Mouse (Mus musculus): Measurements from ENCODE around the gene Snta1. TPM values are rescaled to one million over a fixed set of nuclear protein-coding genes. Genes with fewer than 3 reads are reported as not detected.

Snta1 gene
- polyA plus RNA-seq, 1 experiment from 2014 or later = 2.6 TPM

DNA sequence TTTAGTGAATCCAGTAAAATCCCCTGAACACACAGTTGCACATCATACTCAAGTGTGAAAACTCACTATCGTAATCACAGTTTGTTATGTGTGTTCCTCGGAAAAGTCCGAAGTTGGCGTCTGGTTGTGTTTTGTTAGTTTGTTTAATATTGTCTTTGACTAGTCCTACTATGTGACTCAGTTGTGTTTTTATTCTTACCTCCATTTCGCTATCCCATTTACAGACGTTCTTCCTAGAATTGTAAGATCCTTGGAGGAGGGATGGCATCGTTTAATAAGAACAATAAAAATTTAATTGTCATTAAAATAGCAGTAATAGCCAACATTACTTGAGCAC lies 29.3 kb upstream of the Snta1 start:
- DNase-seq (ENCODE audit: low spot score) (no peak), ATAC-seq (no peak)
- Histone ChIP-seq H3K9me3 (replicated peaks; ENCODE audit: control insufficient read depth, low read length) (no peaks in the 10 kb centered on the region), H3K4me3 (ENCODE audit: low read depth, low read length) (peak overlapping the region; percentile 97), H3K27ac (ENCODE audit: low read depth, low read length) (peak overlapping the region; percentile 94; the same call in 1 of the 2 replicates), H3K4me1 (ENCODE audit: control insufficient read depth, insufficient read depth, low read length) (peaks cover 19% of the 10 kb centered on the region), H3K9ac (ENCODE audit: low read length) (peak overlapping the region; percentile 97), H3K4me2 (ENCODE audit: low read length) (peak overlapping the region; percentile 71), H3K36me3 (ENCODE audit: control insufficient read depth, insufficient read depth, low read length) (no peaks in the 10 kb centered on the region), H3K27me3 (replicated peaks; ENCODE audit: control insufficient read depth, insufficient read depth, low read length) (no peaks in the 10 kb centered on the region)
- WGBS = 15% methylated on average over 7 of the region's 7 CpGs

DNA sequence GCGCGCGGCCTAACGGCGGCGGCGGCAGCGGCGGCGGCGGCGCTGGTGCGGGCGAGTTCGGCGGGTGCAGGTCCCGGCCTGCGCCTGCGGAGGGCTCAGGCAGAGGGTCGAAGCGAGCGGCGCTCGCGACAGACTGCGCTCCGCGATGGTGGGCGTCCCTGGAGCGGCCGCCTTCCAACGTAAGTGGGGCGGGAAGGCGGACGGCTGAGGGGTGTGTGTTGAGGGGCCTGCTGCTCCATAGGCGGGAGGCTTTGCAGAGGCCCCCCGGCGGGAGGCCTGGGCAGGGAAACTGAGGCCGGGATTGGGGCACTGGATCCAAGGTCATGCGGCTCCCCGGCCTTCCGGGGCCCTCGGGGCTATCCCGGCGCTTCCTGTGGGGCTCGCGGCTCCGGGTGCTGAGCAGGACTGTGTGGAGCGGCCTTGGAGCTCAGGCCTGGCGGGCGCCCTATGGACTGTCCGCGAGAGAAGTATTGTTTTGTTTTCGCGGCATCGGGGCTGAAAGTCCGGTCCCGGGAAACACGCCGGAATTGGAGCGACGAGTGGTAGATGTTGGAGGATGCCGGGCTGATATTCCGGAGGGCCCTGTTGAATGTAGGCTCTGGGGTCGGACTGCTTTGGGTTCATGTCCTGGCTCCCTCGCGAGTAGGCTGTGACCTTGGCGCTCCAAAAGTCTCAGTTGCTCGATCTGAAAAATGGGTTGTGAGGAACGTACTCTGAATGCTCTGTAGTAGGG lies 28.7 kb upstream of the Snta1 start, which contains the start of gene Cbfa2t2:
Gene Cbfa2t2 (plus strand): TSS at position 24 of the 733 bp plus-strand sequence.
- Histone ChIP-seq H3K27me3 (replicated peaks; ENCODE audit: control insufficient read depth, insufficient read depth, low read length) (no peaks in the 10 kb centered on the region), H3K9me3 (replicated peaks; ENCODE audit: control insufficient read depth, low read length) (no peaks in the 10 kb centered on the region), H3K4me2 (ENCODE audit: low read length) (peak within 1 kb of the TSS; percentile 71), H3K36me3 (ENCODE audit: control insufficient read depth, insufficient read depth, low read length) (no peaks in the 10 kb centered on the region), H3K4me1 (ENCODE audit: control insufficient read depth, insufficient read depth, low read length) (peaks cover 19% of the 10 kb centered on the region), H3K9ac (ENCODE audit: low read length) (peak within 1 kb of the TSS; percentile 97), H3K4me3 (ENCODE audit: low read depth, low read length) (peak within 1 kb of the TSS; percentile 97), H3K27ac (ENCODE audit: low read depth, low read length) (peak within 1 kb of the TSS; percentile 94)
- DNase-seq (ENCODE audit: low spot score) (peak; percentile 54), ATAC-seq (peak; percentile 86)
- WGBS = 1% methylated on average over 52 of the region's 70 CpGs

DNA sequence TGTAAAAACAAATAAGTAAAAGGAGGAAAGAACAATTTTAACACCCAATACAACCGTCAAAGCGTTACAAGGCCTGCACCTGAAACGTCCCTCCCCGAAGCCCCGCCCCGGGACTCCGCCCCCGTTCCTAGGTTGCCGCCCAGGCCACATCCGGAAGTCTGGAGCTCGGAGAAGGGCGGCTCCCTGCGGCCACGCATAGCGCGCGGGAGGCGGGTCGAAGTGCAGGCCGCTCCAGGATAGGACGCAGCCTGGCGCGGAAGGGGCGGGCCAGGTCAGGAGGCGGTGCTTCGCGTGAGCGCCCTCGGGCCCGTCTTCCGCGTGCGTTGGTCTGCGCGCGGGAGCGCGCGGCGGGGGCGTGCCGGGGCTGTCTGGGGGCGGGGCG lies 28.2 kb upstream of the Snta1 start:
- ATAC-seq (peak; percentile 99), DNase-seq (ENCODE audit: low spot score) (peak; percentile 98)
- peak overlapping the region; percentile 97 for H3K9ac ChIP-seq (ENCODE audit: low read length)
- peak overlapping the region; percentile 97 for H3K4me3 ChIP-seq (ENCODE audit: low read depth, low read length)
- H3K27me3 ChIP-seq (replicated peaks; ENCODE audit: control insufficient read depth, insufficient read depth, low read length) = no peaks in the 10 kb centered on the region
- H3K27ac ChIP-seq (ENCODE audit: low read depth, low read length) = peak overlapping the region; percentile 94
- WGBS = under 1% methylated on average over 44 of the region's 44 CpGs
- H3K9me3 ChIP-seq (replicated peaks; ENCODE audit: control insufficient read depth, low read length) = no peaks in the 10 kb centered on the region
- H3K36me3 ChIP-seq (ENCODE audit: control insufficient read depth, insufficient read depth, low read length) = no peaks in the 10 kb centered on the region
- peak overlapping the region; percentile 71 for H3K4me2 ChIP-seq (ENCODE audit: low read length)
- H3K4me1 ChIP-seq (ENCODE audit: control insufficient read depth, insufficient read depth, low read length) = peaks cover 19% of the 10 kb centered on the region

DNA sequence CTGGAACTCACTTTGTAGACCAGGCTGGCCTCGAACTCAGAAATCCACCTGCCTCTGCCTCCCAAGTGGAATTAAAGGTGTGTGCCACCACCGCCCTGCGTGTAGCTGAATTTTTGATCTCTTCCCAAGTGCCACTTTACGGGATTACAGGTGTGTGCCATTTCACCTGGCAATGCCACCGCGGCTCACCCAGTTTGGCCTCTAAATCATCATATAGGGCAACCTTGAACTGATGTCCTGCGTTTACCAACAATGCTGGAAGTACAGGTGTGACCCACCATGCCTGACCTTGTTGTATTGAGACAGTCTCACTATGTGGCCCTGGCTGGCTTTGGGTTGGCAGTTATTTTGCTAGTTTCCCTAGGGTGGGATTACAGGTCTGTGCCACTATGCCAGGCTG lies 26.8 kb upstream of the Snta1 start:
- H3K4me3 ChIP-seq (ENCODE audit: low read depth, low read length) = no peak overlapping the region
- ATAC-seq (no peak), DNase-seq (ENCODE audit: low spot score) (no peak)
- 94% methylated on average over 7 of the region's 7 CpGs for WGBS
- no peak overlapping the region for H3K27ac ChIP-seq (ENCODE audit: low read depth, low read length)
- no peaks in the 10 kb centered on the region for H3K9me3 ChIP-seq (replicated peaks; ENCODE audit: control insufficient read depth, low read length)
- H3K9ac ChIP-seq (ENCODE audit: low read length) = no peak overlapping the region
- no peaks in the 10 kb centered on the region for H3K27me3 ChIP-seq (replicated peaks; ENCODE audit: control insufficient read depth, insufficient read depth, low read length)
- no peak overlapping the region for H3K4me2 ChIP-seq (ENCODE audit: low read length)
- H3K36me3 ChIP-seq (ENCODE audit: control insufficient read depth, insufficient read depth, low read length) = no peaks in the 10 kb centered on the region
- peaks cover 17% of the 10 kb centered on the region for H3K4me1 ChIP-seq (ENCODE audit: control insufficient read depth, insufficient read depth, low read length)

DNA sequence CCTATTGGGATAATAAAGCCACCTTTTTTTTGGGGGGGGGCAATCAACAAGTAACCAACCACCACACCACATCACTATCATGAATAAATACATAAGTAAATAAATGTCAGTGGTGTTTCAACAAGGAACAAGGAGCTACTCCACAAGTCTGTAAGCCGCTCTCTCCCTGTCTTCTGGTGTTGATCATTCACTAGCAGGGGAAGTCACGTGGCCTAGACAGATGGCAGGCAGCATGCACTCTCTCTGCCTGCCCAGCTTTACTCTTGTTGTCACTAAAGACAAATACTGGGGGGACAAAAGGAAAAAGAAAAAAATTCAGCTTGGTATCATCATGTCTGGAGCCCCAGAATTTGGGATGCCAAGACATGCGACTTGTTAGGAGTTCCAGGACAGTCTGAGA lies 25.5 kb upstream of the Snta1 start:
- H3K4me1 ChIP-seq (ENCODE audit: control insufficient read depth, insufficient read depth, low read length) = peaks cover 11% of the 10 kb centered on the region
- ATAC-seq (no peak), DNase-seq (ENCODE audit: low spot score) (peak; percentile 78)
- no peak overlapping the region for H3K27ac ChIP-seq (ENCODE audit: low read depth, low read length)
- H3K9ac ChIP-seq (ENCODE audit: low read length) = no peak overlapping the region
- no peaks in the 10 kb centered on the region for H3K36me3 ChIP-seq (ENCODE audit: control insufficient read depth, insufficient read depth, low read length)
- H3K4me2 ChIP-seq (ENCODE audit: low read length) = no peak overlapping the region
- no peak overlapping the region for H3K4me3 ChIP-seq (ENCODE audit: low read depth, low read length)
- H3K27me3 ChIP-seq (replicated peaks; ENCODE audit: control insufficient read depth, insufficient read depth, low read length) = no peaks in the 10 kb centered on the region
- H3K9me3 ChIP-seq (replicated peaks; ENCODE audit: control insufficient read depth, low read length) = no peaks in the 10 kb centered on the region
- 59% methylated on average over 3 of the region's 3 CpGs for WGBS

DNA sequence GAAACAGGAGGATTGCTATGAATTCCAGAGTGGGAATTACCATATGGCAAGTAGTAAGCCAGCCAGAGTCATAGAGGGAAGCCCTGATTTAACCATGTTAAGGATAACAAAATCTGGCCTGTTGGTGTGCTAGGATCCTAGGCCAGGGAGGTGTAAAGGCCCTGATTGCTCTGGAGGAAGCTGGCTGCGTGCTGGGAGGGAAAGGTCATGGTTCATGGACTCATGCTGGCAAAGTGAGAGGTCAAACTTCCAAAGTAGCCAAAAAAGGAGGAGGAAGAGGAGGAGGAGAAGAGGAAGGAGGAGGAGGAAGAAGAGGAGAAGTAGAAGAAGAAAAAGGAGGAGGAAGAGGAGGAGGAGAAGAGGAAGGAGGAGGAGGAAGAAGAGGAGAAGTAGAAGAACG lies 24.8 kb upstream of the Snta1 start:
- WGBS = 74% methylated on average over 2 of the region's 2 CpGs
- Histone ChIP-seq H3K27me3 (replicated peaks; ENCODE audit: control insufficient read depth, insufficient read depth, low read length) (no peaks in the 10 kb centered on the region), H3K4me3 (ENCODE audit: low read depth, low read length) (no peak overlapping the region), H3K9ac (ENCODE audit: low read length) (no peak overlapping the region), H3K9me3 (replicated peaks; ENCODE audit: control insufficient read depth, low read length) (no peaks in the 10 kb centered on the region), H3K27ac (ENCODE audit: low read depth, low read length) (no peak overlapping the region), H3K4me2 (ENCODE audit: low read length) (no peak overlapping the region), H3K4me1 (ENCODE audit: control insufficient read depth, insufficient read depth, low read length) (peaks cover 10% of the 10 kb centered on the region), H3K36me3 (ENCODE audit: control insufficient read depth, insufficient read depth, low read length) (no peaks in the 10 kb centered on the region)
- DNase-seq (ENCODE audit: low spot score) = no peak
- ATAC-seq = no peak

DNA sequence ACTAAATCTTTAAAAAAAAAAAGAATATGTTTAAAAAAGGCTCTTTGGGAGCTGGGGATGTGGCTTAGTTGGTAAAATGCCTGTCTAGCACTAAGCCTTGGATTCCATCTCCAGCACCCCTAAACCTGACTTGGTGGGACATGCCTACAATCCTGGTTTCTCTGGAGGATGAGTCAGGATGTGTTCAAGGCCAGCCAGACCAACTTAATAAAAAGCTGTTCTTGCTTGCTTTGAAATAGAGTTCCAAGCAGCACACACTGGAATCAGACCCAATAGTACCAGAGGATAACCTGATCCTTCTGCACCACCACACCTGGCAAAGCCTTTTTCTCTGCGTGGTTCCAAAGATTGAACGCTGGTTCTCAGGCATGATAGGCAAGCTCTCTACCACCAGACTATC lies 22.7 kb upstream of the Snta1 start:
- 100% methylated on average over 2 of the region's 2 CpGs for WGBS
- Histone ChIP-seq H3K36me3 (ENCODE audit: control insufficient read depth, insufficient read depth, low read length) (no peaks in the 10 kb centered on the region), H3K27ac (ENCODE audit: low read depth, low read length) (no peak overlapping the region), H3K4me3 (ENCODE audit: low read depth, low read length) (no peak overlapping the region), H3K4me1 (ENCODE audit: control insufficient read depth, insufficient read depth, low read length) (peaks cover 10% of the 10 kb centered on the region), H3K4me2 (ENCODE audit: low read length) (no peak overlapping the region), H3K27me3 (replicated peaks; ENCODE audit: control insufficient read depth, insufficient read depth, low read length) (no peaks in the 10 kb centered on the region), H3K9me3 (replicated peaks; ENCODE audit: control insufficient read depth, low read length) (no peaks in the 10 kb centered on the region), H3K9ac (ENCODE audit: low read length) (no peak overlapping the region)
- ATAC-seq (no peak), DNase-seq (ENCODE audit: low spot score) (no peak)

DNA sequence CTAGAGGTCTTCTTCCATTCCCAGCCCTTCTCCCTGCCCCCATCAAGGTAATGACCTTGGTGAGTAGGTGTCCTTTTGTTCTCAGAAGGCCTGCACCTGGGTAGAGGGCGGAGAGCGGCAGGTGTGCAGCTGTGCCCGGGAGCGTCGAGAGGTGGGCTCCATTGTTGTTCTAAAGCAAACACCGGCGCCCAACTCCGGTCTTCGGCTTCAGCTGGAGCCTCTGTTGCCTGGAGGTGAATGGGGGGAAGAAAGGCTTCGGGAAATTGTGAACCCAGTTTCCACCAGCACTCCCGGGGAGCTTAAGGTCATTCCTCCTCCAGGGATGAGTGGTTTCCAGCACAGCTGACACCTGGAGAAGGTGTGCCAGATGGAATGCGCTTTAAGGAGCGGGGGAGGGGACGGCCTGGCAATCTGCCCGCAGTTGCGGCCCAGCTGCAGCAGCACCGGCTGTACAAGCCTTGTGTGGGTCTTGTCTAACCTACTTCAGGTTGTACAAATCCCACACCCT lies 20.0 kb upstream of the Snta1 start:
- Histone ChIP-seq H3K27me3 (replicated peaks; ENCODE audit: control insufficient read depth, insufficient read depth, low read length) (no peaks in the 10 kb centered on the region), H3K9ac (ENCODE audit: low read length) (no peak overlapping the region), H3K4me3 (ENCODE audit: low read depth, low read length) (no peak overlapping the region), H3K4me2 (ENCODE audit: low read length) (peak overlapping the region; percentile 16; the same call in 1 of the 2 replicates), H3K4me1 (ENCODE audit: control insufficient read depth, insufficient read depth, low read length) (peaks cover 10% of the 10 kb centered on the region), H3K27ac (ENCODE audit: low read depth, low read length) (peak overlapping the region; percentile 97), H3K9me3 (replicated peaks; ENCODE audit: control insufficient read depth, low read length) (no peaks in the 10 kb centered on the region), H3K36me3 (ENCODE audit: control insufficient read depth, insufficient read depth, low read length) (no peaks in the 10 kb centered on the region)
- WGBS = 13% methylated on average over 17 of the region's 17 CpGs
- DNase-seq (ENCODE audit: low spot score) = no peak
- ATAC-seq = no peak

Measured in forebrain, embryonic 14.5 days (tissue).